Mouse (Mus musculus): ENCODE measurements at regions not wholly inside any gene's neighbourhood (a gene's known extent, or its start where the extent isn't known, plus 50 kb on each side); places are given as distances from the start of the nearest gene placed in this dataset.

DNA sequence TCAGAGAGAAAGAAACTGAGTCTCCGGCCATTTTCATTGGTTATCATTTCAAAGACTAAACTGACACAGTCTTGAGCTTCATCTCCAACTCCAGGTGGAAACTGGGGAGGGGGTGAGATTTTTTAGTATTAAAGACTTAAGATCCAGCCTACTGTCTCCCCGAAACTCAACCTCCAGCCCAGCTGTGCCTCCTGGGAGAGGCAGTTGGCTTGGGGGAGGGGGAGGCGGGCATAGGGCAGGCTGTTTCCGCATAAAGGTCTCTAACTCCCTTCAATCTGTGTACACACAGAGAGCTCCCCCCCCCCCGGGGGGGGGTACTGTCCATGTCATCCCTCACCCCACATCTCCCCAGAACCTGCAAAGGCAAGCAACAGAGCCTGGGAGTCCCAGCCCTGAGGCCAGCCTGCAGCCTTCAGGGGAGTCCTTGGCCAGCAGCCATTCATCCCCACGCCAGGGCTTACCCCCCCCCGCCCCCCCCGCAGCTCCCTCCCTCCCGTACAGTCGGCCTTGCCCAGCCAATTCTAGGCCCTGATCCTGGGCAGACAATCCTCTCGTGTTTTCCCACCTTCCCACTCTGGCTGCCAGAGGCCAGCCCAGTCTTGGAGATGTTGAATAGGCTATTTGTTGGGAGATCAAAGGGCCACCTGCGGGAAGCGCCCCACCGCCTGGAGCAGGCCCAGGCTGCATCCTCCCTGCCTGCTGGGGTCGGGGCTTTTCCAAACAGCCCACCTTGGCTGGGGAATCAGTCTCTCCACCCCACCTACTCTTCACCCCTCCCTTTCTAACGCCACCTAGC is 245.2 kb downstream of the Bcl11b start:
- H3K4me2 ChIP-seq (ENCODE audit: low read depth, low read length) = no peak overlapping the region
- no peak overlapping the region; the same call in 1 of the 2 replicates for H3K9ac ChIP-seq (replicated peaks; ENCODE audit: low read length)
- no peaks in the 10 kb centered on the region for H3K36me3 ChIP-seq (replicated peaks; ENCODE audit: control insufficient read depth, insufficient read depth, low read depth, low read length)
- 12% methylated on average over 15 of the region's 16 CpGs for WGBS
- no peaks in the 10 kb centered on the region for H3K9me3 ChIP-seq (replicated peaks; ENCODE audit: control insufficient read depth, low read length)
- H3K27me3 ChIP-seq (ENCODE audit: control insufficient read depth, insufficient read depth, low read length) = no peaks in the 10 kb centered on the region
- no peak overlapping the region for H3K27ac ChIP-seq (replicated peaks; ENCODE audit: low read depth, low read length)
- DNase-seq (ENCODE audit: low spot score) (peak; percentile 57), ATAC-seq (replicated peaks; ENCODE audit: insufficient number of reproducible peaks, low FRiP score, low TSS enrichment, low read depth) (peak; percentile 66)
- peaks cover 8% of the 10 kb centered on the region for H3K4me1 ChIP-seq (ENCODE audit: control insufficient read depth, insufficient read depth, low read length)
- H3K4me3 ChIP-seq (ENCODE audit: low read depth, low read length) = no peak overlapping the region

DNA sequence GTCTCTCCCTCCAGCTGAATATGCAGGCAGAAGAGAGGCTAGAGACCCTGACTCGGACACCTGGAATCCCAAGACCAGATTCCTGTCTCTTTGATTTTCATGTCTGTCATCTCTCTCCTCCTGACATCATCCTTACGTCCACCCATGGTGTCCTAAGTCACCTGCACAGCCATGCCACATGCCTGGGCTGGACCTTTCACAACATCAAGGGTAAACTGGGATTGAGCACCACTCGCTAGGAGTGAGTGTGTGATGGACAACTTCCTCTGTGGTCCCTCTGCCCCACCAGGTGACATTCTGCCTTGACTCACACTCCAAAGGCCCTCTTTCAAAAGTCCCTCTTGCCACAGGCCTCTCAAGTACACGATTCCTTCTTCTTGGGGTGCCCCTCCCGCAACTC is 244.1 kb downstream of the Bcl11b start:
- DNase-seq (ENCODE audit: low spot score) = no peak
- H3K4me3 ChIP-seq (ENCODE audit: low read depth, low read length) = no peak overlapping the region
- H3K9me3 ChIP-seq (replicated peaks; ENCODE audit: control insufficient read depth, low read length) = no peaks in the 10 kb centered on the region
- WGBS = 80% methylated on average over 5 of the region's 5 CpGs
- H3K9ac ChIP-seq (replicated peaks; ENCODE audit: low read length) = no peak overlapping the region
- ATAC-seq (replicated peaks; ENCODE audit: insufficient number of reproducible peaks, low FRiP score, low TSS enrichment, low read depth) = no peak
- no peak overlapping the region for H3K4me2 ChIP-seq (ENCODE audit: low read depth, low read length)
- no peak overlapping the region for H3K27ac ChIP-seq (replicated peaks; ENCODE audit: low read depth, low read length)
- H3K27me3 ChIP-seq (ENCODE audit: control insufficient read depth, insufficient read depth, low read length) = no peaks in the 10 kb centered on the region
- no peaks in the 10 kb centered on the region for H3K36me3 ChIP-seq (replicated peaks; ENCODE audit: control insufficient read depth, insufficient read depth, low read depth, low read length)
- peaks cover 8% of the 10 kb centered on the region for H3K4me1 ChIP-seq (ENCODE audit: control insufficient read depth, insufficient read depth, low read length)

DNA sequence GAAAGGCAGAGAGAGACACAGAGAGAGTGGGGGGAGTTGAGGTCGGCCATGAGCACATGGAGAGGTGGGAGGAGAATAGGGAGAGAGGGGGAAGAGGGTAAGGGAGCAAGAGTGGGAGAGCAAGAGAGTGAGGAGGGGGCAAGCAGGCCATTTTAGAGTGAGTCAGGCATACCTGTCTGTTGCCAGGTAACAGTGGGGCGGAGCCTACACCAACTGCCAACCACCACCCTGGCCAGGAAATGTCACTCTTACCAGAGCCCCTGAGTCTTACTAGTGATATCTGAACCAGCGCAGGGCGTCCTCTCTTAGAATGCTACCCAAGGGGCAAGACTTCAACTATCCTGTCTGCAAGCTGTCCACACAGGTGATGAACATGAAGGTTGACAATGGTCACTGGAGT is 243.5 kb downstream of the Bcl11b start:
- Histone ChIP-seq H3K27ac (replicated peaks; ENCODE audit: low read depth, low read length) (no peak overlapping the region), H3K4me1 (ENCODE audit: control insufficient read depth, insufficient read depth, low read length) (peaks cover 8% of the 10 kb centered on the region), H3K9ac (replicated peaks; ENCODE audit: low read length) (no peak overlapping the region), H3K4me3 (ENCODE audit: low read depth, low read length) (no peak overlapping the region), H3K27me3 (ENCODE audit: control insufficient read depth, insufficient read depth, low read length) (no peaks in the 10 kb centered on the region), H3K36me3 (replicated peaks; ENCODE audit: control insufficient read depth, insufficient read depth, low read depth, low read length) (no peaks in the 10 kb centered on the region), H3K4me2 (ENCODE audit: low read depth, low read length) (no peak overlapping the region), H3K9me3 (replicated peaks; ENCODE audit: control insufficient read depth, low read length) (no peaks in the 10 kb centered on the region)
- 81% methylated on average over 4 of the region's 4 CpGs for WGBS
- ATAC-seq (replicated peaks; ENCODE audit: insufficient number of reproducible peaks, low FRiP score, low TSS enrichment, low read depth) (no peak), DNase-seq (ENCODE audit: low spot score) (no peak)

DNA sequence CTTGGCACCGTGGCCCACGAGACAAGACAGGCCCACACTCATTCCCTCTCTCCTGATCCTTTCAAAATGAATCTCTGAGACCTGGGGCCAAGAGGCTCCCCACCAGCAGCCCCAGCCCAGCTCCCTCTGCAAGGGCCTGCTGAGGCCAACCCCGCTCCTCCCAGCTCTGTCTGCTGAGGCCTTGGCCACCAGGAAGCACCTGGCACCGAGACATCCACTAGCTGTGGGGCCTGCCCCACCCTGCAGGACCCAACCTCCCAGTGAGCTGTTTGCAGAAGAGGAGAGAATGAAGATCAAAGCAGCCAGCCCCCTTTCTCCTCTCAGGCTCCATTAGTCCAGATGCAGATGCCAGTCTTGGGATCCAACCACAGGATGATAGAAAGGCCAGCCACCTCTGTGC is 241.3 kb downstream of the Bcl11b start:
- WGBS = 75% methylated on average over 4 of the region's 4 CpGs
- ATAC-seq (replicated peaks; ENCODE audit: insufficient number of reproducible peaks, low FRiP score, low TSS enrichment, low read depth) = no peak
- H3K27ac ChIP-seq (replicated peaks; ENCODE audit: low read depth, low read length) = no peak overlapping the region

DNA sequence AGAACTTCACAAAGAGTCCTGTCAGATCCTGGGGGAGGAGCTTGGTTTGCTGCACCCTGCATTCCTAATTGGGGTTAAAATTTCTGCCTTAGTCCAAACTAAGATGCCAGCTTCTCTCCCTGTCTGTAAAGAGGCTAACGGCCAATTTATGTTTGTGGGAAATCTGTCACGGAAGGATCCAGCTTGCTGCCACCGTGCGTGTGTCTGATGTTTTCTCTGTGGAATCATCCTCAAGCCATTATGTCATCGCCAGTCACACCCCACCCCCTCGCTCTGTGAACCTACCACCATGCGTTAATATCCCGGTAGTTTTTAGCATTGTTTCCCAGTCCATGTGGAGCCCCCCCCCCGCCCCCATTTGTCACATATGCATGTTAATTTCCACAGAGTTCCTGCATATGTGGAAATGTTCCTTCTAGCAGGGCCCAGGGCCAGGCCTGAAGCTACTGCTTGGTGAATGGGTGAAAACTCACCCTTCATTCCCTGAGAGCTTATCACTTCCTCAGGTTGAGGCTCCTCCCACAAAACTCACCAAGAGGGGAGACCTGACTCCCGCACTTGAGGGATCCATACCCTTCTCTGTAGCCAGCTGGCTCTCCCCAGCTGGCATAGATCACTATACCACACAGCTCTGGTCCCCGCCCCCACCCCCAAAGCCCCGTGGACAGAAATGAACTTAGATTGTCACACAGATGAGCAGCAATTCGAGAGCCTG is 233.4 kb downstream of the Bcl11b start:
- Histone ChIP-seq H3K4me3 (ENCODE audit: low read depth, low read length) (no peak overlapping the region), H3K4me2 (ENCODE audit: low read depth, low read length) (no peak overlapping the region), H3K27me3 (ENCODE audit: control insufficient read depth, insufficient read depth, low read length) (no peaks in the 10 kb centered on the region), H3K36me3 (replicated peaks; ENCODE audit: control insufficient read depth, insufficient read depth, low read depth, low read length) (no peaks in the 10 kb centered on the region), H3K27ac (replicated peaks; ENCODE audit: low read depth, low read length) (no peak overlapping the region), H3K4me1 (ENCODE audit: control insufficient read depth, insufficient read depth, low read length) (no peaks in the 10 kb centered on the region), H3K9me3 (replicated peaks; ENCODE audit: control insufficient read depth, low read length) (no peaks in the 10 kb centered on the region), H3K9ac (replicated peaks; ENCODE audit: low read length) (no peak overlapping the region)
- no peak for ATAC-seq (replicated peaks; ENCODE audit: insufficient number of reproducible peaks, low FRiP score, low TSS enrichment, low read depth)
- DNase-seq (ENCODE audit: low spot score) = no peak
- WGBS = 65% methylated on average over 13 of the region's 13 CpGs

More for the DNA sequence above, 241.3 kb downstream of the Bcl11b start:
- no peak overlapping the region for H3K9ac ChIP-seq (replicated peaks; ENCODE audit: low read length)
- DNase-seq (ENCODE audit: low spot score) = no peak
- peaks cover 8% of the 10 kb centered on the region for H3K4me1 ChIP-seq (ENCODE audit: control insufficient read depth, insufficient read depth, low read length)
- H3K4me2 ChIP-seq (ENCODE audit: low read depth, low read length) = no peak overlapping the region
- H3K9me3 ChIP-seq (replicated peaks; ENCODE audit: control insufficient read depth, low read length) = no peaks in the 10 kb centered on the region
- H3K36me3 ChIP-seq (replicated peaks; ENCODE audit: control insufficient read depth, insufficient read depth, low read depth, low read length) = no peaks in the 10 kb centered on the region
- no peaks in the 10 kb centered on the region for H3K27me3 ChIP-seq (ENCODE audit: control insufficient read depth, insufficient read depth, low read length)
- H3K4me3 ChIP-seq (ENCODE audit: low read depth, low read length) = no peak overlapping the region

DNA sequence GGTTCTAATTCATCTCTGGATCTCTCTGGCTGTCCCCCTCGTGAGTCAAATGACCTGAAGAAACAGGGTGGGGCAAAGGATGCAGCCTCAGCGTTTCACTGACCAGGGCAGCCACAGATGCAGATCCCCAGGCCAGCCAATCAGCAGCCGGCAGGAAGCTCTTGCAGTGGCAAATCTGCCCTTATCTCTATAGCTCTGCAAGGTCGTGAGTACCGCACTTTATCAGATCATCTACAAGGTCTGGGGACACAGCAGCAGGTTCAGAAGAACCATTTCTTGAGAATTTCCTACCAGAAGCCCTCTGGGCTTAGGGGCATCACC is 232.9 kb downstream of the Bcl11b start:
- ATAC-seq (replicated peaks; ENCODE audit: insufficient number of reproducible peaks, low FRiP score, low TSS enrichment, low read depth) (no peak), DNase-seq (ENCODE audit: low spot score) (no peak)
- no peaks in the 10 kb centered on the region for H3K36me3 ChIP-seq (replicated peaks; ENCODE audit: control insufficient read depth, insufficient read depth, low read depth, low read length)
- H3K27me3 ChIP-seq (ENCODE audit: control insufficient read depth, insufficient read depth, low read length) = no peaks in the 10 kb centered on the region
- H3K9ac ChIP-seq (replicated peaks; ENCODE audit: low read length) = no peak overlapping the region
- no peak overlapping the region for H3K27ac ChIP-seq (replicated peaks; ENCODE audit: low read depth, low read length)
- no peak overlapping the region for H3K4me3 ChIP-seq (ENCODE audit: low read depth, low read length)
- no peak overlapping the region for H3K4me2 ChIP-seq (ENCODE audit: low read depth, low read length)
- no peaks in the 10 kb centered on the region for H3K4me1 ChIP-seq (ENCODE audit: control insufficient read depth, insufficient read depth, low read length)
- 27% methylated on average over 5 of the region's 5 CpGs for WGBS
- H3K9me3 ChIP-seq (replicated peaks; ENCODE audit: control insufficient read depth, low read length) = no peaks in the 10 kb centered on the region

DNA sequence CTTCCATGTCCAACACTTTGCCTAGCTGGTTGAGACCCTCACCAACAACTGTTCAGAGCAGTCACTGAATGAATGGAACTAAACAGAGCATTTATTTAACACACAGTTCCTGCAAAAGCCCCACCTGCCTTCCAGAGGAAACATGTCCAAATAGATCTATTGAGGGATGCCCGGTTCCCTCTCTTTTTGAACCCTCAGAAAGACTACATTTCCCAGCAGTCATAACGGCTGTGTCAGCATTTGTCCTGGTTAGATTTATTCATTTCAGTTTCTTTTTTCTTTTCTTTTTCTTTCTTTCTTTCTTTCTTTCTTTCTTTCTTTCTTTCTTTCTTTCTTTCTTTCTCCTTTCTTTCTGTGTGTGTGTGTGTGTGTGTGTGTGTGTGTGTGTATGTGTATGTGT is 232.1 kb downstream of the Bcl11b start:
- no peak overlapping the region for H3K4me2 ChIP-seq (ENCODE audit: low read depth, low read length)
- DNase-seq (ENCODE audit: low spot score) = no peak
- H3K9ac ChIP-seq (replicated peaks; ENCODE audit: low read length) = no peak overlapping the region

DNA sequence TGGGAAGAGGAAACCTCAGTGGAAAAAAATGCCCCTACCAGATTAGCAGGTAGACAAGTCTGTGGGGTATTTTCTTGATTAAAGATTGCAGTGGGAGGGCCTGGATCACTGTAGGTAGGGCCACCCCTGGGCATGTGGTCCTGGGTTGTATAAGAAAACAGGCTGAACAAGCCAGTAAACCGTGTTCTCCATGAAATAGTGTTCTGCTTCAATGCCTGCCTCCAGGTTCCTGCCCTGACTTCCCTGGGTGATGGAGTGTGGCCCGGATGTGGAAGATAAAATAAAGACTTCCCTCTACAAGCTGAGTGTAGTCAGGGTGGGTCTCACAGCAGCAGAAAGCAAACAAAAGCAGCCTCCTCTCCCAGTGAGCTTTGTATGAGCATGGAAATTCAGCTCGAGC is 231.6 kb downstream of the Bcl11b start:
- Histone ChIP-seq H3K4me2 (ENCODE audit: low read depth, low read length) (no peak overlapping the region), H3K27ac (replicated peaks; ENCODE audit: low read depth, low read length) (no peak overlapping the region), H3K9ac (replicated peaks; ENCODE audit: low read length) (no peak overlapping the region), H3K36me3 (replicated peaks; ENCODE audit: control insufficient read depth, insufficient read depth, low read depth, low read length) (no peaks in the 10 kb centered on the region), H3K27me3 (ENCODE audit: control insufficient read depth, insufficient read depth, low read length) (no peaks in the 10 kb centered on the region), H3K4me3 (ENCODE audit: low read depth, low read length) (no peak overlapping the region), H3K4me1 (ENCODE audit: control insufficient read depth, insufficient read depth, low read length) (no peaks in the 10 kb centered on the region), H3K9me3 (replicated peaks; ENCODE audit: control insufficient read depth, low read length) (no peaks in the 10 kb centered on the region)
- no peak for ATAC-seq (replicated peaks; ENCODE audit: insufficient number of reproducible peaks, low FRiP score, low TSS enrichment, low read depth)
- 53% methylated on average over 3 of the region's 3 CpGs for WGBS
- no peak for DNase-seq (ENCODE audit: low spot score)

More for the DNA sequence above, 232.1 kb downstream of the Bcl11b start:
- ATAC-seq (replicated peaks; ENCODE audit: insufficient number of reproducible peaks, low FRiP score, low TSS enrichment, low read depth) = no peak
- Histone ChIP-seq H3K4me1 (ENCODE audit: control insufficient read depth, insufficient read depth, low read length) (no peaks in the 10 kb centered on the region), H3K4me3 (ENCODE audit: low read depth, low read length) (no peak overlapping the region), H3K27ac (replicated peaks; ENCODE audit: low read depth, low read length) (no peak overlapping the region), H3K36me3 (replicated peaks; ENCODE audit: control insufficient read depth, insufficient read depth, low read depth, low read length) (no peaks in the 10 kb centered on the region), H3K27me3 (ENCODE audit: control insufficient read depth, insufficient read depth, low read length) (no peaks in the 10 kb centered on the region), H3K9me3 (replicated peaks; ENCODE audit: control insufficient read depth, low read length) (no peaks in the 10 kb centered on the region)
- 82% methylated on average over 2 of the region's 2 CpGs for WGBS

All from embryonic facial prominence, embryonic 11.5 days (tissue).